Mouse (Mus musculus) myocyte (in vitro differentiated cells): ENCODE results near the gene Rabep1.

Experiments
- CEBPB ChIP-seq: IDR thresholded peaks from 2 replicates; pipeline ENCODE4 v1.6.1; 2011; ENCODE audit warnings: mild to moderate bottlenecking, moderate library complexity; ENCODE audit not compliant: poor library complexity, insufficient read depth, severe bottlenecking
- E2F4 ChIP-seq: IDR thresholded peaks from one replicate; pipeline ENCODE4 v1.6.1; 2011; ENCODE audit warnings: mild to moderate bottlenecking, control low read depth, moderate library complexity; ENCODE audit not compliant: insufficient read depth
- MAX ChIP-seq: IDR thresholded peaks from one replicate; pipeline ENCODE4 v1.6.1; 2011; ENCODE audit warnings: low read depth, mild to moderate bottlenecking, control low read depth
- MYOD1 ChIP-seq, 3 experiments: IDR thresholded peaks; one replicate each; pipeline ENCODE4 v1.6.1; 2011; ENCODE audit warnings: control low read depth in 2 of 3, low read depth in 2 of 3, mild to moderate bottlenecking in 2 of 3, moderate library complexity in 1 of 3; ENCODE audit not compliant: insufficient read length in 2 of 3, control insufficient read depth in 1 of 3
- MYOG ChIP-seq, 3 experiments: IDR thresholded peaks; one replicate each; pipeline ENCODE4 v1.6.1; 2011; ENCODE audit warnings: control low read depth in 2 of 3, low read depth in 2 of 3, mild to moderate bottlenecking in 2 of 3; ENCODE audit not compliant: insufficient read length in 2 of 3, control insufficient read depth in 1 of 3, insufficient read depth in 1 of 3
- POLR2A ChIP-seq: IDR thresholded peaks from one replicate; pipeline ENCODE4 v1.6.1; 2011; ENCODE audit warnings: low read depth, mild to moderate bottlenecking, control low read depth, moderate library complexity; ENCODE audit not compliant: insufficient read length
- POLR2AphosphoS2 ChIP-seq: IDR thresholded peaks from one replicate; pipeline ENCODE4 v1.6.1; 2011; ENCODE audit warnings: low read depth, control low read depth; ENCODE audit not compliant: insufficient read length
- REST ChIP-seq: IDR thresholded peaks from one replicate; pipeline ENCODE4 v1.6.1; 2011; ENCODE audit warnings: mild to moderate bottlenecking, control low read depth, moderate library complexity; ENCODE audit not compliant: insufficient read depth, insufficient read length
- SRF ChIP-seq: IDR thresholded peaks from one replicate; pipeline ENCODE4 v1.6.1; 2011; ENCODE audit warnings: low read depth; ENCODE audit not compliant: control insufficient read depth, insufficient read length
- TCF12 ChIP-seq: IDR thresholded peaks from one replicate; pipeline ENCODE4 v1.6.1; 2011; ENCODE audit warnings: mild to moderate bottlenecking, control low read depth; ENCODE audit not compliant: poor library complexity, insufficient read depth, severe bottlenecking
- TCF3 ChIP-seq: IDR thresholded peaks from one replicate; pipeline ENCODE4 v1.6.1; 2011; ENCODE audit warnings: low read depth, control low read depth; ENCODE audit not compliant: insufficient read length
- USF1 ChIP-seq: IDR thresholded peaks from one replicate; pipeline ENCODE4 v1.6.1; 2011; ENCODE audit warnings: low read depth, mild to moderate bottlenecking, control low read depth, moderate library complexity

DNA sequence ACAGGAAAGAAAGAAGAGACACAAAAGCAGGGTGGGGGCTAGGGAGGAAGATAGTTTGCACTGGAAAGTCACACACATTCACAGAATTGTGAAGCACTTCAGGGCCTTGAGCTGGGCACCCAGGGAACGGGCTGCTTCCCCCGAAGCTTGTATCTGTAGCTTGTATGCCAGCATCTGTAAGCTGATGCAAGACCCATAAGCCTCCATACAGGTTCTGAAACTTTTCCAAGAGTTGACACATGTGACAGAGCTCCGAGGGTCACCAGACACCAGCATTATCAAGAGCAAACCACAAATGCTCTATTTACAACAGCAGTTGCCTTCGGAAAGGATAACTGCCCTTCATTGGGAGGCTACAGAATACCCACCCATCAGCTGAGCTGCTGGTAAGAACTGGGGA lies 36.9 kb upstream of the Rabep1 start:
- TF ChIP-seq MAX (no peak), TCF3 (no peak), POLR2A (no peak), USF1 (peak; percentile 45), REST (no peak), POLR2AphosphoS2 (no peak), E2F4 (no peak), MYOD1 (IDR thresholded peaks at IDR 0.05; ENCODE audit: control insufficient read depth in 1 of 3, insufficient read length in 2 of 3, low read depth in 2 of 3) (no peak), CEBPB (peak; percentile 60; the same call in 1 of the 2 replicates), TCF12 (peak; percentile 16), MYOG (IDR thresholded peaks at IDR 0.05; ENCODE audit: control insufficient read depth in 1 of 3, insufficient read depth in 1 of 3, insufficient read length in 2 of 3, low read depth in 2 of 3) (peak in 1 of 3 experiments; percentile 6), SRF (no peak)
